Mouse (Mus musculus): ENCODE measurements at regions not wholly inside any gene's neighbourhood (a gene's known extent, or its start where the extent isn't known, plus 50 kb on each side); places are given as distances from the start of the nearest gene placed in this dataset.
A peak's percentile ranks its signal among the peaks of the same experiment; 100 is the strongest.

DNA sequence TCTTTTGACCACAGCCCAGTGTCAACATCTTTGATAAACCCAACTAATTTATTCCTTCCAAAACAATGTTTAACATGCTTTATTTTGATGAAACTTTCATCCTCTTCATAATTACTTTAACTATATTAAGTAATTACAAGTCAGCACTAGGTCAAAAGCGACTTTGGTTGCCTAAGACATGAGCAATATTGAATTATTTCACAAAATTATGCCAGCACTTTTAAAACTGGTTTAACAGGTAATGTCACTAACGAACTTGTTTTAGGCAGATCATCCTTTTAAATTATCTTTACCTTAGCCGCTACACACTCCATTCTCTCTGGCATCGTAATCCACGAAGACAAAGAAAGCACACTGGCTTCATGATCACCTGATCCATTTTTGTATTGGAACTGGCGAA is 669.8 kb upstream of the Pou3f3 start:
- no peaks in the 10 kb centered on the region for H3K27me3 ChIP-seq
- H3K4me2 ChIP-seq, result no peak overlapping the region
- H3K9ac ChIP-seq, result no peak overlapping the region
- WGBS, result 89% methylated on average over 6 of the region's 6 CpGs
- H3K27ac ChIP-seq (replicated peaks), result no peak overlapping the region
- H3K4me3 ChIP-seq, result no peak overlapping the region
- no peaks in the 10 kb centered on the region for H3K36me3 ChIP-seq
- no peaks in the 10 kb centered on the region for H3K4me1 ChIP-seq (replicated peaks)
- no peak for ATAC-seq (ENCODE audit: low read depth)
- H3K9me3 ChIP-seq, result peaks cover 9% of the 10 kb centered on the region; the same call in 1 of the 2 replicates

DNA sequence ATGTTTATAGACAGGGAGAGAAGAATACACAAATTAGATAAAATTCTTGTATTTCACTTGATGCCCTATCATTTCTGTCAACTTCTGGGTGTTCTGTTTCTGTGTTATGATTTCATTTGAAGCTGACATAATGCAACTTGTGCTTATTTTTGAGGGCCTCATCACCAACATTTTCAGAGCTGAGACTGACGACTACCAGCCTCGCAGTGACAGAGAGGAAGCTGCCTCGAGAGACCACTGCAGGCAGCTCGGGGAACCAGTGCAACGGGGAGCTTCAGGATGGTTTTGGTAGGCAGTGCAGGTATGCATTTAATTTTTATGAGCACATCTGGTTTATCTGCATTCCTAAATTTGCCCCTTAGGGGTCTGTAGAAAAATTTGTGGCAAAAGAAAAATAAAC is 669.1 kb upstream of the Pou3f3 start:
- Histone ChIP-seq H3K4me2 (no peak overlapping the region), H3K9ac (no peak overlapping the region), H3K4me3 (no peak overlapping the region), H3K9me3 (peaks cover 9% of the 10 kb centered on the region; the same call in 1 of the 2 replicates), H3K4me1 (replicated peaks) (no peaks in the 10 kb centered on the region), H3K36me3 (no peaks in the 10 kb centered on the region), H3K27ac (replicated peaks) (no peak overlapping the region), H3K27me3 (no peaks in the 10 kb centered on the region)
- WGBS, result 65% methylated on average over 5 of the region's 5 CpGs
- no peak for ATAC-seq (ENCODE audit: low read depth)

DNA sequence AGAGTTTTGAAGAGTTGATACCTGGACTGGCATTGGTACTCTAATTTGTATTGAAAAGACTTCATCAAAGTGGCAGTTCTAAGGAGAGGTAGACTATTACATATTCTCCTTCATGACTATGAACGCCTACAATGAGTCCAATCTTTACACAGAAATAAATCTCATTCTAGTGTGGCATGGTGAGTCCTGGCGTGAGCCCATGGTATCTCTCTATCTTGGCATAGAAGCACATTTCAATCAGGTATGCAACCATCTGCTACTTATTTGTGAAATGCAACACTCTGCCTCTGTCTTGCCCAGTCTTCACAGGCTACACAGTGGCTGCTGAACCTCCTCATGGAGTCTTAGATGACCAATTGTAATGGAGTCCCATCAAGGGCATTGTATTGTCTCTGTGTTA is 661.8 kb upstream of the Pou3f3 start:
- H3K4me1 ChIP-seq (replicated peaks), result no peaks in the 10 kb centered on the region
- WGBS, result 87% methylated on average over 2 of the region's 2 CpGs
- no peaks in the 10 kb centered on the region for H3K36me3 ChIP-seq
- H3K4me2 ChIP-seq, result no peak overlapping the region
- no peak for ATAC-seq (ENCODE audit: low read depth)
- no peak overlapping the region for H3K27ac ChIP-seq (replicated peaks)
- H3K4me3 ChIP-seq, result no peak overlapping the region
- H3K9ac ChIP-seq, result no peak overlapping the region
- no peaks in the 10 kb centered on the region for H3K9me3 ChIP-seq
- no peaks in the 10 kb centered on the region for H3K27me3 ChIP-seq

DNA sequence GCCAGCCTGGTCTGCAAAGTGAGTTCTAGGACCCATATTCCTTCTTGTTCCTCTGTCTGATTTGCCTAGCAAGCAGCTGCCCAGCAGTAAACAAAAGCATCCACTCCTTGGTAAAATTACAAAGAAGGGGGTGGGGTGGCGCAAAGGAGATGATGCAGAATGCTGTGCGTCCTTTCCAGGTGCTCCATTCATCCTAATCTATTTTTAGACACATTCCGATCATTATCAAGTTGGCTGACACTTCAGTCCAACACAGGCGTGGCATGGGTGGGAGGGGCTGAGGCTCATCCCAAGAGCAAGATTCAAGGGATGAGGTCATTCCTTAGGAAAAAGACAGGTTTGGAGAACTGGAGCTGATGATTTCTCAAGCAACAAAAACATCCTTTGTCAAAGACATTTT is 660.2 kb upstream of the Pou3f3 start:
- H3K27me3 ChIP-seq, result no peaks in the 10 kb centered on the region
- 88% methylated on average over 4 of the region's 4 CpGs for WGBS
- ATAC-seq (ENCODE audit: low read depth), result no peak
- H3K27ac ChIP-seq (replicated peaks), result no peak overlapping the region
- no peak overlapping the region for H3K4me3 ChIP-seq
- no peak overlapping the region for H3K4me2 ChIP-seq
- H3K9me3 ChIP-seq, result no peaks in the 10 kb centered on the region
- no peaks in the 10 kb centered on the region for H3K36me3 ChIP-seq
- no peak overlapping the region for H3K9ac ChIP-seq
- H3K4me1 ChIP-seq (replicated peaks), result no peaks in the 10 kb centered on the region

DNA sequence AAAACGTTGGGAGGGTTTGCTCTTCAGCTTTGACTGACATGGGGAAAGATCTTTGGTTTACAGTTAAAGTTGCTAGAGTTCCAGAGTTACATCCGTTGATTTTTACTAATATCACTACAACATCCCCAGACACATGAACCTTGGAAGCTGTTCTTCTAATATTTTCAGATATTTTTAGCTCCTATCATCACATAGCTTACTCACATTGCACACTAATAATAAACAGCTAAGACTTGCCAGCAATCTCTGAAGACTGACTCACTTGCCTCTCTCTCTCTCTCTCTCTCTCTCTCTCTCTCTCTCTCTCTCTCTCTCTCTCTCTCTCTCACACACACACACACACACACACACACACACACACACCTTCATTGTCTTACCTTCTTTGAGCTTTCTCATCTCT is 654.0 kb upstream of the Pou3f3 start:
- no peak for ATAC-seq (ENCODE audit: low read depth)
- no peak overlapping the region for H3K4me3 ChIP-seq
- H3K4me1 ChIP-seq (replicated peaks), result no peaks in the 10 kb centered on the region
- no peak overlapping the region for H3K9ac ChIP-seq
- H3K4me2 ChIP-seq, result no peak overlapping the region
- no peaks in the 10 kb centered on the region for H3K27me3 ChIP-seq
- H3K27ac ChIP-seq (replicated peaks), result no peak overlapping the region
- H3K9me3 ChIP-seq, result no peaks in the 10 kb centered on the region
- 86% methylated on average over 2 of the region's 2 CpGs for WGBS
- H3K36me3 ChIP-seq, result no peaks in the 10 kb centered on the region

DNA sequence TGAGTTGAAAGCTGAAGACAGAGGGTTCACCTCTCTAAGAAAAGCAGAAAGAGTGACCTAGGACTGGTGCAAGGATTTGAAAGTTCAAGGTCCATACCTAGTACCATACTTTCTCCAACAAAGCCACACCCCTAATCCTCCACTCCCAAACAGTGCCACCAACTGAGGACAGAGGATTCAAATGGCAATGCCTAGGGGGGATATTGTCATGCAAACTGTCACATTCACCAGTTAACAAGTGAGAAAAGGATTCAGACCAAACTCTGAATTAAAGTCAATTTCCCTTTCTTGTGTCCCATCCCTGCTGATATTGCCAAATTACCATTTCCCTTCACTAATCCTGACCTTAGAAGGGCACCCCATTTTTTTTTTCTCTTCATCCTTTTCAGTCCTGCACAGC is 637.1 kb upstream of the Pou3f3 start:
- Histone ChIP-seq H3K27me3 (no peaks in the 10 kb centered on the region), H3K4me1 (replicated peaks) (no peaks in the 10 kb centered on the region), H3K9me3 (0 out of 2 replicates have a peak, but pooled peaks cover 4% of the 10 kb centered on the region), H3K4me2 (no peak overlapping the region), H3K9ac (no peak overlapping the region), H3K4me3 (no peak overlapping the region), H3K27ac (replicated peaks) (no peak overlapping the region), H3K36me3 (no peaks in the 10 kb centered on the region)
- no peak for ATAC-seq (ENCODE audit: low read depth)

DNA sequence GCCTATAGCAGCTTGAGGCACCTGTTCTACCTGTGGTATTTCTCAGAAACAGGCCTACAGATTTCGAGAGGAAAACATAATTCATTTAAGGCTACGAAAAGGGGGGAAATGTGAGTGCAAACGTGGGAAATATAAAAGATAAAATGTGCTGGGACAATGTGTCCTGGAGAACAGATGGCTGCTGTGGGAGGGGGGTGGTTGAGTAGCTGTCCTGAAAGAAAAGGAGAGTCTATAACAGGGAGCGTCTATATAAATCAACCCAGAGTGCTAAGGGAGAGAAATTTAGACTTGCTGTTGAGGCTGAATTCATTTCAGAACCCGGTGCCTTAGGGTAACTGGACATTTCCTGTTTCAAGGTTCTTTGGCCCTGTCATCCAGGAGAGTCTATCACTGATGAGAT is 625.5 kb upstream of the Pou3f3 start:
- Histone ChIP-seq H3K4me3 (no peak overlapping the region), H3K27me3 (no peaks in the 10 kb centered on the region), H3K36me3 (no peaks in the 10 kb centered on the region), H3K4me1 (replicated peaks) (no peaks in the 10 kb centered on the region), H3K27ac (replicated peaks) (no peak overlapping the region), H3K4me2 (no peak overlapping the region), H3K9me3 (no peaks in the 10 kb centered on the region), H3K9ac (no peak overlapping the region)
- no peak for ATAC-seq (ENCODE audit: low read depth)
- WGBS, result 50% methylated on average over 5 of the region's 5 CpGs

DNA sequence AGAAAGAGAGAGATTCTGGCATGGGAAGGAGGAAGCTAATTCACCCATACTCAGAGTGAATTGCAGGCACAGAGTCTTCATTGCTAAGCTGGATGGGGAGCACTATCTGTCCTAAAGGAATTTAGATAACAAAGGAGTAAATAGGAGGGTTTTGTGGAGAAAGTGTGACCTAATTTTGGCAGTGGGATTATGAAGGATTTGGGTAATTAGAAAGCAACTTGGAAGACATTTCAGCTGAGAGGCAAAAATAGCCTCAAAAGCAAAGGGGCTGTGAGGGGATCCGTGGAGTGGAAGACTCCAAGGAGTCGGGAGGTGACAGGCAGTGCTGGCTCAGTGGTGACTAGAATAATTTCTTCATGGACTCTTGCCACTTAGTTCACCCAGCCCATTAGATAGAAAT is 599.5 kb upstream of the Pou3f3 start:
- Histone ChIP-seq H3K9me3 (no peaks in the 10 kb centered on the region), H3K9ac (no peak overlapping the region), H3K36me3 (no peaks in the 10 kb centered on the region), H3K27me3 (no peaks in the 10 kb centered on the region), H3K4me2 (no peak overlapping the region), H3K27ac (replicated peaks) (no peak overlapping the region), H3K4me3 (no peak overlapping the region), H3K4me1 (replicated peaks) (no peaks in the 10 kb centered on the region)
- ATAC-seq (ENCODE audit: low read depth), result no peak
- WGBS, result 55% methylated on average over 2 of the region's 2 CpGs

DNA sequence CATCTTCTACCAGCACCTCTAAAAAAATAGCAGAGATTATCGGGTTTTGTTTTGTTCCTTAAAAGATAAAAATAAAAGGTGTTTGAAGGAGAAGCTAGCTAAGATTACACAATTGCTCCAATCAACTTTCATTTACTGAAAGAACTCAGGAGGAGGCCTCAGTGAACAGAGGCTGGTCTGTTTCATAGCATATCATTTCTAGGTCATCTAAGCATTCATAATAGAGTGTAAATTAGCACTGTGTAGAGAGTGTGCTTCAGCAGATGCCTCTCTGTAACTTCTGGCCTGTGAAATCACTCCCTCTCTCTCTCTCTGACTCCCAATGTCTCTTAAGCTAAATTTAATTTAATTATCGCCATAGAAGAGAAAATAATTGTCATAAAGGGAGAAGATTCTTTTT is 597.0 kb upstream of the Pou3f3 start:
- Histone ChIP-seq H3K4me2 (no peak overlapping the region), H3K4me3 (no peak overlapping the region), H3K36me3 (no peaks in the 10 kb centered on the region), H3K9me3 (no peaks in the 10 kb centered on the region), H3K4me1 (replicated peaks) (no peaks in the 10 kb centered on the region), H3K27ac (replicated peaks) (no peak overlapping the region), H3K9ac (no peak overlapping the region), H3K27me3 (no peaks in the 10 kb centered on the region)
- ATAC-seq (ENCODE audit: low read depth), result no peak
- 78% methylated on average over 2 of the region's 2 CpGs for WGBS

DNA sequence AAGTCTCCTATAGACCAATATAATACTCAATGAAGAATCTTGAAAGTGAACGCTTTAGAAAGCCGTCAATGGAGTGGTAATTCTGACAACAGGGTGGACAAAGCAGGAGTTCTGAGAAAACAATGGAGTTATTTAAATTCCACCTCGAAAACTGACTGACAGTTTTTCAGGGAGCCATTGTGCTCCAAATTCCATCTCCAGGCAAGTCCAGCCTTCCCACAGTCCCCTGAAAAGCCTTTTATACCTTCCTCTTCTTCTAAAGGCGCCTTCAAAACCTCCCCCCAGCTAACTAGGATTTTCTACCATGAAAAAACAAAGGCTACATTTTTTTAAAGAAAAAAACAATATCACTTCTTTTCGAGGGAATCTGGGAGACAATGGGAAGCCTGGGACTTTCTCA is 588.0 kb upstream of the Pou3f3 start:
- peaks cover 3% of the 10 kb centered on the region; the same call in 1 of the 2 replicates for H3K4me1 ChIP-seq (replicated peaks)
- no peak overlapping the region for H3K27ac ChIP-seq (replicated peaks)
- no peak for ATAC-seq (ENCODE audit: low read depth)
- H3K9me3 ChIP-seq, result no peaks in the 10 kb centered on the region
- no peak overlapping the region for H3K9ac ChIP-seq
- H3K27me3 ChIP-seq, result no peaks in the 10 kb centered on the region
- no peaks in the 10 kb centered on the region for H3K36me3 ChIP-seq
- WGBS, result 7% methylated on average over 5 of the region's 5 CpGs
- no peak overlapping the region for H3K4me2 ChIP-seq
- no peak overlapping the region for H3K4me3 ChIP-seq

DNA sequence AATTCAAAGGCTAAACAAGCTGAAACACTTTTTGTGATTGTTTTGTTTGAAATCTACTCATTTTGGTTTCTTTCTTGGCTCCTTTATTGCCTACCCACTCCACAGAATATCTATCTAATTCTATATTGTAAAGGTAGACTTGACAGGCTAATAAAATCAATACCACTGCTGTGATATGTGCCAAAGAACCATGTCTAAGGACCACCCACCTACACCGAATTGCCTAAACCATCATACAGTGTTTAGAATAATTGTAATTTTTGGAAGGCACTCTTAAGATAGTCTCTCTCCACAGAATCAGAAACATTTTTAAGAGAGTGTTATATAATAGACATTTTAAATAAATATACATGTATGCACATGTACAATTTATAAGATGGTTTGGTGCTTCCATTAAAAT is 587.6 kb upstream of the Pou3f3 start:
- Histone ChIP-seq H3K9ac (no peak overlapping the region), H3K36me3 (no peaks in the 10 kb centered on the region)
- WGBS, result 39% methylated on average over 1 of the region's 1 CpGs

DNA sequence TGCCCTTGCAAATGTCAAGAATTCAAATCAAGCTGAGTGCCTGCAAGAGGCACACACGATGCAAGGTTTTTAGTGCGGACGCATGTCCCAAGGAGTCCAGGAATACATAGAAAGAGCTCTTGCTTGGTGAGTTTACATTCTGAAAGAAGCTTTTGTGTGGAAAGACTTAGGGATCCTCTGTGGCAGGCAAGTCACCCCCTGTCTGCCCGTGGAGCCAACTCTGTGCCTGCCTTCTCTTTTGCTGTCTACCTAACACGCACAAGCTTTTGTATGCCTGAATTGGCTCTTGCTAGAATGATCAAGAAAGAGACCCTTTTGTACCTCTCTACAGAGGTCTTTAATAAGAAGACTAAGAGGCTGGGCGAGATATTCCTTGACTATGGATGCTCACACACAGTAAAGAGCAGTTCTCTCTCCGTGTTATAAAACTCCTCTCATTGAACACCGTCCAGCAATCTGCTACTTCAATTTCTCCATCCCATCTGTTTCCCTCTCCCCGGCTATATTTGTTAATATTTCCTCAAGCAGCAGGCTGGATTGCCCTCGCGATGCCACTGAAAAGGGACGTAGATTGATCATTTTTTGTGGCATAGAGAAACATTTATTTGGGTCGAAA is 543.3 kb upstream of the Pou3f3 start:
- Histone ChIP-seq H3K9me3 (peaks cover 8% of the 10 kb centered on the region; the same call in 1 of the 2 replicates), H3K9ac (no peak overlapping the region), H3K4me1 (replicated peaks) (peaks cover 7% of the 10 kb centered on the region), H3K4me2 (no peak overlapping the region), H3K36me3 (no peaks in the 10 kb centered on the region), H3K4me3 (no peak overlapping the region), H3K27me3 (no peaks in the 10 kb centered on the region), H3K27ac (replicated peaks) (no peak overlapping the region)
- ATAC-seq (ENCODE audit: low read depth), result no peak
- 56% methylated on average over 13 of the region's 13 CpGs for whole genome bisulfite sequencing

More for the DNA sequence above, 587.6 kb upstream of the Pou3f3 start:
- Histone ChIP-seq H3K4me1 (replicated peaks) (peaks cover 3% of the 10 kb centered on the region; the same call in 1 of the 2 replicates), H3K4me3 (no peak overlapping the region), H3K9me3 (no peaks in the 10 kb centered on the region), H3K27me3 (no peaks in the 10 kb centered on the region), H3K4me2 (no peak overlapping the region), H3K27ac (replicated peaks) (no peak overlapping the region)
- ATAC-seq (ENCODE audit: low read depth), result no peak

DNA sequence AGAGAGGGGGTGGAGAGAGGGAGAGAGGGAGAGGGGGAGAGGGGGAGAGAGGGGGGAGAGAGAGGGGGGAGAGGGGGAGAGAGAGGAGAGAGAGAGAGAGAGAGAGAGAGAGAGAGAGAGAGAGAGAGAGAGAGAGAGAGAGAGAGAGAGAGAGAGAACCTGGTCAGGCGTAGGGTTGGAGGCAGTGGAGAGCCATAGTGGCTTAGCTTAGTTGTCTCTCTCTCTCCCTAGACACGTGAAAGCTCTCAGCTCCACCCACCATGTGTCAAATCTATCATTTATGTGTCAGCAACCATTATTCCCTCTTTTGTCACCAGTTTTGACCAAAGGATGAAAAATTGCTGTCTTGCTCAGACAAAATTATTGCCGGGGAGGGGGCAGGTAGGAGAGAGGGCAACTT is 542.7 kb upstream of the Pou3f3 start:
- Histone ChIP-seq H3K4me2 (no peak overlapping the region), H3K4me3 (no peak overlapping the region), H3K9me3 (peaks cover 8% of the 10 kb centered on the region; the same call in 1 of the 2 replicates), H3K9ac (no peak overlapping the region), H3K27ac (replicated peaks) (no peak overlapping the region), H3K4me1 (replicated peaks) (peaks cover 7% of the 10 kb centered on the region), H3K27me3 (no peaks in the 10 kb centered on the region), H3K36me3 (no peaks in the 10 kb centered on the region)
- ATAC-seq (ENCODE audit: low read depth), result 0 out of 2 replicates have a peak, but pooled peaks have one; percentile 59
- WGBS, result 41% methylated on average over 3 of the region's 3 CpGs

All from neural tube, embryonic 13.5 days (tissue).